8 mouse cellular contexts compared by ENCODE assay signal in genomic region chr2:6322938-6323521, GRCm38 (mm10). TPM values are rescaled to one million over a fixed set of nuclear protein-coding genes. Genes with fewer than 3 reads are reported as not detected.
DNase-seq lines count a peak whose midpoint lies in the region; ATAC-seq and TF ChIP-seq lines count a peak whose summit lies in the region.

No protein-coding gene starts in this region.

- ATAC-seq in erythroid progenitor cell, adult 5-6 weeks (replicated peaks; ENCODE audit: low FRiP score, poor library complexity, severe bottlenecking): peak; percentile 68
- ATAC-seq in heart, embryonic 16.5 days (replicated peaks; ENCODE audit: extremely low read depth, insufficient read depth, low FRiP score): peak; percentile 68
- peak; percentile 88 for ATAC-seq in neural tube, embryonic 15.5 days (ENCODE audit: low FRiP score)

- under 1% methylated on average over 68 of the region's 70 CpGs for WGBS in heart, embryonic 16.5 days
- 1% methylated on average over 54 of the region's 70 CpGs for WGBS in lung, adult 2 months
- under 1% methylated on average over 64 of the region's 70 CpGs for WGBS in neural tube, embryonic 15.5 days

- DNase-seq in kidney, postnatal 4 days: peak; percentile 76 to 84
- peak; percentile 64 for DNase-seq in lung, adult 2 months

- H3K9me3 ChIP-seq in E14TG2a.4 (ENCODE audit: low read length): no peaks in the 10 kb centered on the region
- H3K9me3 ChIP-seq in heart, embryonic 16.5 days (replicated peaks; ENCODE audit: control insufficient read depth, low read length): no peaks in the 10 kb centered on the region
- no peaks in the 10 kb centered on the region for H3K9me3 ChIP-seq in neural tube, embryonic 15.5 days (replicated peaks)

- H3K36me3 ChIP-seq in E14TG2a.4 (ENCODE audit: insufficient read depth, low read length): no peaks in the 10 kb centered on the region
- H3K36me3 ChIP-seq in heart, embryonic 16.5 days (ENCODE audit: control insufficient read depth, insufficient read depth): no peaks in the 10 kb centered on the region
- no peaks in the 10 kb centered on the region for H3K36me3 ChIP-seq in neural tube, embryonic 15.5 days
- no peaks in the 10 kb centered on the region for H3K36me3 ChIP-seq in testis, adult 2 months (ENCODE audit: control insufficient read depth, insufficient read depth, low read length)

- H3K4me3 ChIP-seq in E14TG2a.4 (replicated peaks; ENCODE audit: low read length): peak overlapping the region; percentile 88
- H3K4me3 ChIP-seq in bone marrow macrophage, adult 2 months (ENCODE audit: insufficient read depth, low read length): peak overlapping the region; percentile 72
- H3K4me3 ChIP-seq in heart, embryonic 16.5 days (ENCODE audit: low read length): peak overlapping the region; percentile 82
- peak overlapping the region; percentile 96 for H3K4me3 ChIP-seq in lung, adult 2 months (replicated peaks; ENCODE audit: extremely low read depth, low read depth, low read length)
- peak overlapping the region; percentile 91 for H3K4me3 ChIP-seq in neural tube, embryonic 15.5 days (replicated peaks)
- H3K4me3 ChIP-seq in testis, adult 2 months (ENCODE audit: control insufficient read depth, low read depth, low read length): peak overlapping the region; percentile 90

- no peak for TF ChIP-seq CTCF in E14TG2a.4 (conservative IDR thresholded peaks at IDR 0.05; ENCODE audit: low read length)
- no peak for TF ChIP-seq CTCF in bone marrow macrophage, adult 2 months (IDR thresholded peaks at IDR 0.05; ENCODE audit: low read depth, low read length)
- no peak for TF ChIP-seq CTCF in lung, adult 2 months (IDR thresholded peaks at IDR 0.05; ENCODE audit: insufficient read depth, low read length)
- TF ChIP-seq CTCF in testis, adult 2 months (IDR thresholded peaks at IDR 0.05; ENCODE audit: control insufficient read depth, insufficient read depth, insufficient replicate concordance, low read depth, low read length): no peak

- H3K9ac ChIP-seq in heart, embryonic 16.5 days (ENCODE audit: low read length): peak overlapping the region; percentile 94
- H3K9ac ChIP-seq in neural tube, embryonic 15.5 days (replicated peaks): peak overlapping the region; percentile 96

- H3K4me2 ChIP-seq in heart, embryonic 16.5 days (ENCODE audit: low read depth, low read length): peak overlapping the region; percentile 85
- H3K4me2 ChIP-seq in neural tube, embryonic 15.5 days: peak overlapping the region; percentile 78

- TF ChIP-seq POLR2A in bone marrow macrophage, adult 2 months (IDR thresholded peaks at IDR 0.05; ENCODE audit: borderline replicate concordance, low read depth, low read length): no peak
- no peak for TF ChIP-seq POLR2A in lung, adult 2 months (IDR thresholded peaks at IDR 0.05; ENCODE audit: borderline replicate concordance, extremely low read depth, low read depth, low read length)
- TF ChIP-seq POLR2A in testis, adult 2 months (IDR thresholded peaks at IDR 0.05; ENCODE audit: control insufficient read depth, low read depth, low read length): no peak

- H3K4me1 ChIP-seq in E14TG2a.4 (replicated peaks; ENCODE audit: low read depth, low read length): peaks cover 39% of the 10 kb centered on the region
- peaks cover 17% of the 10 kb centered on the region for H3K4me1 ChIP-seq in bone marrow macrophage, adult 2 months (ENCODE audit: control insufficient read depth, insufficient read depth, low read length)
- H3K4me1 ChIP-seq in heart, embryonic 16.5 days (ENCODE audit: control insufficient read depth, insufficient read depth, low read length): peaks cover 14% of the 10 kb centered on the region
- peaks cover 3% of the 10 kb centered on the region; the same call in 1 of the 2 replicates for H3K4me1 ChIP-seq in lung, adult 2 months (ENCODE audit: control insufficient read depth, insufficient read depth, low read length)
- H3K4me1 ChIP-seq in neural tube, embryonic 15.5 days: peaks cover 25% of the 10 kb centered on the region
- no peaks in the 10 kb centered on the region; the same call in 1 of the 2 replicates for H3K4me1 ChIP-seq in testis, adult 2 months (ENCODE audit: control insufficient read depth, insufficient read depth, low read length)

- peak overlapping the region; percentile 4 for H3K27ac ChIP-seq in bone marrow macrophage, adult 2 months (ENCODE audit: insufficient read depth, low read depth, low read length)
- peak overlapping the region; percentile 96 for H3K27ac ChIP-seq in heart, embryonic 16.5 days (ENCODE audit: low read length)
- H3K27ac ChIP-seq in neural tube, embryonic 15.5 days (replicated peaks): peak overlapping the region; percentile 97
- peak overlapping the region; percentile 86 for H3K27ac ChIP-seq in testis, adult 2 months (ENCODE audit: control insufficient read depth, insufficient read depth, low read depth, low read length)

- 0 out of 2 replicates have a peak, but pooled peaks cover 3% of the 10 kb centered on the region for H3K27me3 ChIP-seq in E14TG2a.4 (ENCODE audit: insufficient read depth, low read length)
- H3K27me3 ChIP-seq in heart, embryonic 16.5 days (ENCODE audit: control insufficient read depth, insufficient read depth, low read length): no peaks in the 10 kb centered on the region
- no peaks in the 10 kb centered on the region for H3K27me3 ChIP-seq in neural tube, embryonic 15.5 days (replicated peaks)
- H3K27me3 ChIP-seq in testis, adult 2 months (ENCODE audit: control insufficient read depth, insufficient read depth, low read length): no peaks in the 10 kb centered on the region

RNA-seq across cellular contexts. Expression of gene Usp6nl, which starts 0.6 kb away (rescaled TPM):
- 4.6 and 5.6 TPM in 2 replicates for polyA plus RNA-seq in bone marrow macrophage, adult 2 months (2012; ENCODE audit: insufficient read depth, insufficient read length, missing spikeins)
- total RNA-seq in erythroid progenitor cell, adult 5-6 weeks (2015; ENCODE audit: low replicate concordance): 18.0 and 30.3 TPM in 2 replicates
- total RNA-seq in erythroid progenitor cell, adult 5-6 weeks (2017; ENCODE audit: low replicate concordance): 26.6 and 47.0 TPM in 2 replicates
- polyA plus RNA-seq in heart, embryonic 16.5 days (2015; fragmentation: Nextera tagmentation; extraction: Ambion mirVana): 4.5 and 5.5 TPM in 2 replicates
- polyA plus RNA-seq in lung, adult 2 months (2012; rRNA removed): 7.9 and 19.9 TPM in 2 replicates
- 6.5 TPM in 2 replicates for polyA plus RNA-seq in neural tube, embryonic 15.5 days (2015; fragmentation: Nextera tagmentation; extraction: Ambion mirVana)
- 6.9 and 8.8 TPM in 2 replicates for polyA plus RNA-seq in testis, adult 2 months (2012; rRNA removed)

Comparison
In these comparisons a context has a peak if more than half of its experiments do, and no peak if none do; other contexts are left out.
1. Peak in every context shown above with its lines: DNase-seq, ATAC-seq, H3K4me3 ChIP-seq and H3K27ac ChIP-seq.
2. H3K27ac ChIP-seq: peak in every context shown above with its lines; median percentile 97 in neural tube, embryonic 15.5 days; 96 in heart, embryonic 16.5 days; 86 in testis, adult 2 months; 4 in bone marrow macrophage, adult 2 months.